In genomic region chr1:62803544-62803943, GRCm38 (mm10) we compare ENCODE assay signal across 28 mouse cellular contexts.
DNase-seq lines count a peak whose midpoint lies in the region; ATAC-seq and TF ChIP-seq lines count a peak whose summit lies in the region.
"Had no signal": no experiment of that assay in that cellular context is flagged by ENCODE, and none has a peak within 500 bp of the region (broad histone marks: within the 10 kb centered on the region; RNA-seq: fewer than 3 reads in every experiment).

No protein-coding gene starts in this region.

- no peak overlapping the region for H3K4me3 ChIP-seq in layer of hippocampus, adult 2 months
- H3K4me3 ChIP-seq in liver, embryonic 14.5 days (ENCODE audit: insufficient read depth in 1 of 2, low read depth in 2 of 2, low read length in 2 of 2), result no peak overlapping the region
- H3K4me3 ChIP-seq in liver, postnatal 0 days (ENCODE audit: low read depth, low read length), result no peak overlapping the region
- H3K4me3 ChIP-seq in left cerebral cortex, adult 2 months, result no peak overlapping the region
- no peak overlapping the region for H3K4me3 ChIP-seq in forebrain, embryonic 13.5 days
- H3K4me3 ChIP-seq: embryonic facial prominence, embryonic 10.5 days; embryonic facial prominence, embryonic 13.5 days; erythroblast, embryonic 14.5 days; forebrain, embryonic 12.5 days; hindbrain, embryonic 13.5 days had no signal

- intact Hi-C loops in left cerebral cortex, adult 2 months (cut with DNase I), result no loop called here

- WGBS in liver, embryonic 14.5 days (ENCODE audit: insufficient replicate concordance), result 19% methylated on average over 1 of the region's 1 CpGs
- WGBS in liver, postnatal 0 days (ENCODE audit: insufficient replicate concordance), result 47% methylated on average over 1 of the region's 1 CpGs
- 94% methylated on average over 1 of the region's 1 CpGs for WGBS in forebrain, embryonic 13.5 days

- no peak for TF ChIP-seq CTCF in layer of hippocampus, adult 2 months (conservative IDR thresholded peaks at IDR 0.05)
- no peak for TF ChIP-seq CTCF in liver, embryonic 14.5 days (IDR thresholded peaks at IDR 0.05; ENCODE audit: low read depth)
- no peak for TF ChIP-seq CTCF in liver, postnatal 0 days (IDR thresholded peaks at IDR 0.05; ENCODE audit: low read depth)
- no peak for TF ChIP-seq CTCF in left cerebral cortex, adult 2 months (IDR thresholded peaks at IDR 0.05)

- peak; percentile 56; the same call in 1 of the 2 replicates for TF ChIP-seq EP300 in liver, embryonic 14.5 days (IDR thresholded peaks at IDR 0.05; ENCODE audit: low read depth)
- TF ChIP-seq EP300 in liver, postnatal 0 days (IDR thresholded peaks at IDR 0.05; ENCODE audit: low read depth), result peak; percentile 27; the same call in 1 of the 2 replicates

- DNase-seq in layer of hippocampus, adult 2 months (ENCODE audit: low spot score in 2 of 2), result no peak
- DNase-seq in layer of hippocampus, adult 11-12 months (ENCODE audit: low spot score), result no peak
- peak in 1 of 3 experiments; percentile 11 for DNase-seq in liver, embryonic 14.5 days (ENCODE audit: low read depth in 3 of 3, low spot score in 3 of 3)
- DNase-seq in liver, postnatal 0 days, result no peak
- no peak for DNase-seq in left cerebral cortex, adult 2 months (ENCODE audit: extremely low spot score in 1 of 2, low spot score in 2 of 2)
- DNase-seq: adrenal gland, adult 2 months; adrenal gland, postnatal 14 days; B cell, adult 2 months; cerebellum, adult 11 months; cerebellum, adult 2 months; cerebellum, adult 9-11 months; cerebellum, postnatal 25 days; embryo, embryonic 11 days; gastrocnemius, postnatal 10 days; gastrocnemius, postnatal 36 days; heart, adult 11 months had no signal

- ATAC-seq in common myeloid progenitor, adult 5-6 weeks (replicated peaks; ENCODE audit: low read depth, poor library complexity, severe bottlenecking), result 0 out of 2 replicates have a peak, but pooled peaks have one; percentile 5
- peak; percentile 53; the same call in 1 of the 2 replicates for ATAC-seq in liver, embryonic 14.5 days (ENCODE audit: insufficient read depth)
- ATAC-seq in liver, postnatal 0 days, result no peak
- no peak for ATAC-seq in forebrain, embryonic 13.5 days
- ATAC-seq: activated CD4-positive, CD25-positive, alpha-beta regulatory T cell, adult 4 months; forebrain, embryonic 16.5 days; hindbrain, postnatal 0 days; inflammation-experienced regulatory T-cells, adult 6 months had no signal

- H3K9ac ChIP-seq in liver, embryonic 14.5 days (replicated peaks), result no peak overlapping the region
- no peak overlapping the region for H3K9ac ChIP-seq in liver, postnatal 0 days (replicated peaks)
- no peak overlapping the region for H3K9ac ChIP-seq in forebrain, embryonic 13.5 days
- H3K9ac ChIP-seq: embryonic facial prominence, embryonic 13.5 days; forebrain, embryonic 12.5 days; hindbrain, embryonic 13.5 days had no signal

- peak overlapping the region; percentile 59; the same call in 1 of the 2 replicates for H3K27ac ChIP-seq in layer of hippocampus, adult 2 months
- no peak overlapping the region for H3K27ac ChIP-seq in liver, embryonic 14.5 days
- H3K27ac ChIP-seq in liver, postnatal 0 days (ENCODE audit: low read depth), result no peak overlapping the region
- H3K27ac ChIP-seq in left cerebral cortex, adult 2 months, result no peak overlapping the region
- H3K27ac ChIP-seq in forebrain, embryonic 13.5 days, result no peak overlapping the region
- H3K27ac ChIP-seq: embryonic facial prominence, embryonic 10.5 days; embryonic facial prominence, embryonic 13.5 days; forebrain, embryonic 12.5 days; hindbrain, postnatal 0 days had no signal

- H3K36me3 ChIP-seq in liver, embryonic 14.5 days (replicated peaks; ENCODE audit: control insufficient read depth, insufficient read depth, low read depth), result no peaks in the 10 kb centered on the region
- H3K36me3 ChIP-seq in liver, postnatal 0 days (replicated peaks; ENCODE audit: insufficient read depth, low read length), result no peaks in the 10 kb centered on the region
- H3K36me3 ChIP-seq in forebrain, embryonic 13.5 days (ENCODE audit: poor library complexity, severe bottlenecking), result no peaks in the 10 kb centered on the region
- H3K36me3 ChIP-seq: forebrain, embryonic 12.5 days; hindbrain, embryonic 13.5 days had no signal

- no peaks in the 10 kb centered on the region for H3K9me3 ChIP-seq in liver, embryonic 14.5 days (ENCODE audit: control insufficient read depth, low read length)
- no peaks in the 10 kb centered on the region for H3K9me3 ChIP-seq in liver, postnatal 0 days (ENCODE audit: low read length)
- H3K9me3 ChIP-seq in forebrain, embryonic 13.5 days (replicated peaks), result no peaks in the 10 kb centered on the region
- H3K9me3 ChIP-seq: embryonic facial prominence, embryonic 10.5 days; embryonic facial prominence, embryonic 13.5 days; forebrain, embryonic 12.5 days; hindbrain, embryonic 13.5 days had no signal

- peaks cover 19 to 37% of the 10 kb centered on the region in 2 experiments for H3K4me1 ChIP-seq in liver, embryonic 14.5 days (replicated peaks; ENCODE audit: control insufficient read depth in 2 of 2, insufficient read depth in 2 of 2, low read length in 1 of 2)
- H3K4me1 ChIP-seq in liver, postnatal 0 days (ENCODE audit: insufficient read depth), result no peaks in the 10 kb centered on the region
- H3K4me1 ChIP-seq in forebrain, embryonic 13.5 days, result no peaks in the 10 kb centered on the region
- H3K4me1 ChIP-seq: forebrain, embryonic 12.5 days had no signal

- H3K4me2 ChIP-seq in liver, embryonic 14.5 days (ENCODE audit: low read depth), result no peak overlapping the region
- H3K4me2 ChIP-seq in liver, postnatal 0 days (ENCODE audit: low read depth, low read length), result no peak overlapping the region
- no peak overlapping the region for H3K4me2 ChIP-seq in forebrain, embryonic 13.5 days
- H3K4me2 ChIP-seq: embryonic facial prominence, embryonic 13.5 days; forebrain, embryonic 12.5 days; heart, embryonic 11.5 days; hindbrain, embryonic 13.5 days had no signal

- H3K27me3 ChIP-seq in liver, embryonic 14.5 days (ENCODE audit: control insufficient read depth, insufficient read depth, low read length), result no peaks in the 10 kb centered on the region
- H3K27me3 ChIP-seq in liver, postnatal 0 days (ENCODE audit: insufficient read depth, low read length), result no peaks in the 10 kb centered on the region
- H3K27me3 ChIP-seq in forebrain, embryonic 13.5 days, result no peaks in the 10 kb centered on the region
- H3K27me3 ChIP-seq: embryonic facial prominence, embryonic 13.5 days; forebrain, embryonic 12.5 days; hindbrain, embryonic 13.5 days had no signal

Comparison
In these comparisons a context has a peak if more than half of its experiments do, and no peak if none do; other contexts are left out.
1. ATAC-seq: peak in common myeloid progenitor, adult 5-6 weeks (single experiment) and liver, embryonic 14.5 days (single experiment); none in liver, postnatal 0 days (single experiment) and forebrain, embryonic 13.5 days (single experiment).